ENCODE assay signal across 10 mouse cellular contexts in the genomic region with DNA sequence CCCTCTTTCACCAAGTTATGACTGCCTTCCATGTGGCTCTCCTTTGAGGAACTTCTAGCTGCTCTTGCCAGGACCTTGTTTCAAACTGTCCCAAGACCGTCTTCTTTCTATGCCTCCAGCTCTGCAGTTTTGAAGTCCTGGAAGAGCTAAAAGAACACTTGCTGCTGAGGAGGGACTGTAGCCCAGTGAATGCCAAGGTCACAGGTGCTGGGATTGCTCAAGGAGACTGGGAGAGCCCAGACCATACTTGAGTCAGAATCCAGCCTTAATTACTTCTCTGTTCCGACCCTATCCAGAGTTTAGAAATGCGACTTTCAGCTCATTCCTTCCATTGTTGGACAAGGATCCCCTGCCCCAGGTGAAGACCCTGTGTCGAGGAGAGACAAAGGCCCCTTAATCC. TPM values are rescaled to one million over a fixed set of nuclear protein-coding genes. Genes with fewer than 3 reads are reported as not detected.
DNase-seq lines count a peak whose midpoint lies in the region; ATAC-seq and TF ChIP-seq lines count a peak whose summit lies in the region.
"Had no signal": no experiment of that assay in that cellular context is flagged by ENCODE, and none has a peak within 500 bp of the region (broad histone marks: within the 10 kb centered on the region; RNA-seq: fewer than 3 reads in every experiment).

No protein-coding gene starts in this region.

- 76% methylated on average over 4 of the region's 4 CpGs for WGBS in lung, postnatal 0 days
- WGBS in limb, embryonic 15.5 days = 85% methylated on average over 4 of the region's 4 CpGs
- WGBS in stomach, embryonic 15.5 days = 80% methylated on average over 4 of the region's 4 CpGs

- DNase-seq in lung, postnatal 0 days (ENCODE audit: low spot score) = no peak
- DNase-seq in lung, postnatal 25 days (ENCODE audit: low spot score) = no peak
- DNase-seq in cerebellum, adult 11 months = no peak
- DNase-seq in right cerebral cortex, adult 2 months (ENCODE audit: low spot score in 2 of 2) = no peak
- DNase-seq: B cell, adult 2 months had no signal

- no peak for TF ChIP-seq EP300 in lung, postnatal 0 days (IDR thresholded peaks at IDR 0.05)

- no peak overlapping the region for H3K9ac ChIP-seq in lung, postnatal 0 days (replicated peaks; ENCODE audit: low read depth)
- H3K9ac ChIP-seq in limb, embryonic 15.5 days = no peak overlapping the region
- no peak overlapping the region for H3K9ac ChIP-seq in stomach, embryonic 15.5 days

- peaks cover 59% of the 10 kb centered on the region for H3K27me3 ChIP-seq in erythroblast, embryonic 14.5 days (ENCODE audit: control insufficient read depth)
- H3K27me3 ChIP-seq in lung, postnatal 0 days (replicated peaks; ENCODE audit: insufficient read depth, low read length) = no peaks in the 10 kb centered on the region
- H3K27me3 ChIP-seq in limb, embryonic 15.5 days = no peaks in the 10 kb centered on the region
- H3K27me3 ChIP-seq in stomach, embryonic 15.5 days (replicated peaks) = no peaks in the 10 kb centered on the region

- H3K4me2 ChIP-seq in lung, postnatal 0 days (replicated peaks; ENCODE audit: low read depth, low read length) = 0 out of 2 replicates have a peak overlapping the region, but pooled peaks have one; percentile 90
- H3K4me2 ChIP-seq in limb, embryonic 15.5 days = peak overlapping the region; percentile 96
- peak overlapping the region; percentile 96 for H3K4me2 ChIP-seq in stomach, embryonic 15.5 days

- peaks cover 66% of the 10 kb centered on the region for H3K4me1 ChIP-seq in erythroblast, embryonic 14.5 days (ENCODE audit: control insufficient read depth)
- 0 out of 2 replicates have a peak, but pooled peaks cover 4% of the 10 kb centered on the region for H3K4me1 ChIP-seq in lung, postnatal 0 days (ENCODE audit: insufficient read depth, low read depth, low read length)
- H3K4me1 ChIP-seq in limb, embryonic 15.5 days = peaks cover 14% of the 10 kb centered on the region
- peaks cover 11% of the 10 kb centered on the region; the same call in 1 of the 2 replicates for H3K4me1 ChIP-seq in stomach, embryonic 15.5 days

- TF ChIP-seq CTCF in lung, postnatal 0 days (IDR thresholded peaks at IDR 0.05) = no peak

- peak overlapping the region; percentile 66 for H3K4me3 ChIP-seq in erythroblast, embryonic 14.5 days (replicated peaks)
- no peak overlapping the region for H3K4me3 ChIP-seq in lung, postnatal 0 days (ENCODE audit: low read depth, low read length)
- H3K4me3 ChIP-seq in limb, embryonic 15.5 days = peak overlapping the region; percentile 60; the same call in 1 of the 2 replicates
- peak overlapping the region; percentile 56 for H3K4me3 ChIP-seq in stomach, embryonic 15.5 days (replicated peaks)

- peaks cover 5% of the 10 kb centered on the region; the same call in 1 of the 2 replicates for H3K9me3 ChIP-seq in erythroblast, embryonic 14.5 days (ENCODE audit: control insufficient read depth, low read length)
- no peaks in the 10 kb centered on the region for H3K9me3 ChIP-seq in lung, postnatal 0 days (ENCODE audit: low read length)
- no peaks in the 10 kb centered on the region for H3K9me3 ChIP-seq in limb, embryonic 15.5 days
- H3K9me3 ChIP-seq in stomach, embryonic 15.5 days = no peaks in the 10 kb centered on the region

- peaks cover 46% of the 10 kb centered on the region for H3K36me3 ChIP-seq in erythroblast, embryonic 14.5 days (ENCODE audit: control insufficient read depth)
- H3K36me3 ChIP-seq in lung, postnatal 0 days (ENCODE audit: insufficient read depth, low read length) = no peaks in the 10 kb centered on the region
- 0 out of 2 replicates have a peak, but pooled peaks cover 11% of the 10 kb centered on the region for H3K36me3 ChIP-seq in limb, embryonic 15.5 days
- no peaks in the 10 kb centered on the region for H3K36me3 ChIP-seq in stomach, embryonic 15.5 days

- no peak for ATAC-seq in erythroblast, adult 5-6 weeks (replicated peaks; ENCODE audit: low FRiP score, poor library complexity, severe bottlenecking)
- ATAC-seq in lung, postnatal 0 days = no peak
- no peak for ATAC-seq in limb, embryonic 15.5 days (ENCODE audit: insufficient number of reproducible peaks, low FRiP score, low TSS enrichment, low read depth)
- no peak for ATAC-seq in stomach, embryonic 15.5 days (ENCODE audit: insufficient read depth, low FRiP score, low read depth)
- ATAC-seq: activated CD4-positive, CD25-positive, alpha-beta regulatory T cell, adult 4 months had no signal

- H3K27ac ChIP-seq in lung, postnatal 0 days (ENCODE audit: low read length) = no peak overlapping the region
- H3K27ac ChIP-seq in limb, embryonic 15.5 days = no peak overlapping the region
- no peak overlapping the region for H3K27ac ChIP-seq in stomach, embryonic 15.5 days

RNA-seq across cellular contexts. Expression of gene Ctsf, which starts 1.0 kb away (rescaled TPM):
- polyA plus RNA-seq in erythroblast, embryonic 14.5 days (2012) = 12.0 and 15.6 TPM in 2 replicates
- total RNA-seq in erythroblast, adult 5-6 weeks (2015; ENCODE audit: low replicate concordance) = 79.7 and 90.9 TPM in 2 replicates
- total RNA-seq in erythroblast, adult 5-6 weeks (2017; ENCODE audit: low replicate concordance) = 51.5 and 94.7 TPM in 2 replicates
- polyA plus RNA-seq in lung, postnatal 0 days (2015; fragmentation: Nextera tagmentation; extraction: Ambion mirVana) = 34.2 and 35.2 TPM in 2 replicates
- 48.6 and 49.4 TPM in 2 replicates for polyA plus RNA-seq in limb, embryonic 15.5 days (2015; fragmentation: Nextera tagmentation; extraction: Ambion mirVana)
- 24.9 and 34.0 TPM in 2 replicates for polyA plus RNA-seq in stomach, embryonic 15.5 days (2015; fragmentation: Nextera tagmentation; extraction: Ambion mirVana)

RNA-seq across cellular contexts. Expression of gene Ccdc87, which starts 16.8 kb away (rescaled TPM):
- polyA plus RNA-seq in erythroblast, embryonic 14.5 days (2012) = 0.01 TPM in 1 of 2 replicates, not detected in the other
- total RNA-seq in erythroblast, adult 5-6 weeks (2015; ENCODE audit: low replicate concordance) = not detected in 2 replicates
- not detected in 2 replicates for total RNA-seq in erythroblast, adult 5-6 weeks (2017; ENCODE audit: low replicate concordance)
- polyA plus RNA-seq in lung, postnatal 0 days (2015; fragmentation: Nextera tagmentation; extraction: Ambion mirVana) = 0.51 and 0.62 TPM in 2 replicates
- polyA plus RNA-seq in limb, embryonic 15.5 days (2015; fragmentation: Nextera tagmentation; extraction: Ambion mirVana) = 0.16 TPM in 1 of 2 replicates, not detected in the other
- polyA plus RNA-seq in stomach, embryonic 15.5 days (2015; fragmentation: Nextera tagmentation; extraction: Ambion mirVana) = 0.12 TPM in 1 of 2 replicates, not detected in the other
- polyA plus RNA-seq: activated CD4-positive, CD25-positive, alpha-beta regulatory T cell, adult 4 months had no signal

RNA-seq across cellular contexts. Expression of gene Ccs, which starts 16.8 kb away (rescaled TPM):
- polyA plus RNA-seq in erythroblast, embryonic 14.5 days (2012) = 19.1 and 28.1 TPM in 2 replicates
- total RNA-seq in erythroblast, adult 5-6 weeks (2015; ENCODE audit: low replicate concordance) = 12.3 and 18.8 TPM in 2 replicates
- total RNA-seq in erythroblast, adult 5-6 weeks (2017; ENCODE audit: low replicate concordance) = 24.4 and 66.9 TPM in 2 replicates
- polyA plus RNA-seq in lung, postnatal 0 days (2015; fragmentation: Nextera tagmentation; extraction: Ambion mirVana) = 53.0 and 54.5 TPM in 2 replicates
- polyA plus RNA-seq in limb, embryonic 15.5 days (2015; fragmentation: Nextera tagmentation; extraction: Ambion mirVana) = 63.7 and 63.9 TPM in 2 replicates
- 51.1 and 54.1 TPM in 2 replicates for polyA plus RNA-seq in stomach, embryonic 15.5 days (2015; fragmentation: Nextera tagmentation; extraction: Ambion mirVana)

RNA-seq across cellular contexts. Expression of gene Actn3, which starts 21.8 kb away (rescaled TPM):
- polyA plus RNA-seq in erythroblast, embryonic 14.5 days (2012) = 0.07 and 0.20 TPM in 2 replicates
- total RNA-seq in erythroblast, adult 5-6 weeks (2015; ENCODE audit: low replicate concordance) = not detected in 2 replicates
- 0.56 TPM in 1 of 2 replicates, not detected in the other for total RNA-seq in erythroblast, adult 5-6 weeks (2017; ENCODE audit: low replicate concordance)
- 0.27 and 0.40 TPM in 2 replicates for polyA plus RNA-seq in lung, postnatal 0 days (2015; fragmentation: Nextera tagmentation; extraction: Ambion mirVana)
- 9.5 and 14.1 TPM in 2 replicates for polyA plus RNA-seq in limb, embryonic 15.5 days (2015; fragmentation: Nextera tagmentation; extraction: Ambion mirVana)
- 2.3 and 2.5 TPM in 2 replicates for polyA plus RNA-seq in stomach, embryonic 15.5 days (2015; fragmentation: Nextera tagmentation; extraction: Ambion mirVana)
- polyA plus RNA-seq: activated CD4-positive, CD25-positive, alpha-beta regulatory T cell, adult 4 months had no signal

RNA-seq across cellular contexts. Expression of gene Zdhhc24, which starts 22.5 kb away (rescaled TPM):
- 1.1 and 1.2 TPM in 2 replicates for polyA plus RNA-seq in erythroblast, embryonic 14.5 days (2012)
- total RNA-seq in erythroblast, adult 5-6 weeks (2015; ENCODE audit: low replicate concordance) = 4.0 and 12.1 TPM in 2 replicates
- 9.6 and 10.5 TPM in 2 replicates for total RNA-seq in erythroblast, adult 5-6 weeks (2017; ENCODE audit: low replicate concordance)
- polyA plus RNA-seq in lung, postnatal 0 days (2015; fragmentation: Nextera tagmentation; extraction: Ambion mirVana) = 8.1 and 9.1 TPM in 2 replicates
- polyA plus RNA-seq in limb, embryonic 15.5 days (2015; fragmentation: Nextera tagmentation; extraction: Ambion mirVana) = 9.9 and 11.4 TPM in 2 replicates
- polyA plus RNA-seq in stomach, embryonic 15.5 days (2015; fragmentation: Nextera tagmentation; extraction: Ambion mirVana) = 11.4 and 11.6 TPM in 2 replicates
